Mouse (Mus musculus) lung, adult 2 months (tissue): Measurements from ENCODE around the gene Zfp119b.

Source experiments
- CTCF ChIP-seq: fragments of 200-500 bp; IDR thresholded peaks from 2 replicates; pipeline ENCODE4 v1.5.1; 2011; ENCODE audit warnings: mild to moderate bottlenecking, low read length, control low read depth; ENCODE audit not compliant: insufficient read depth
- POLR2A ChIP-seq: fragments of 200-500 bp; IDR thresholded peaks from 2 replicates; pipeline ENCODE4 v1.6.1; 2011; ENCODE audit warnings: low read depth, mild to moderate bottlenecking, control low read depth, low read length, borderline replicate concordance; ENCODE audit errors: extremely low read depth

DNA sequence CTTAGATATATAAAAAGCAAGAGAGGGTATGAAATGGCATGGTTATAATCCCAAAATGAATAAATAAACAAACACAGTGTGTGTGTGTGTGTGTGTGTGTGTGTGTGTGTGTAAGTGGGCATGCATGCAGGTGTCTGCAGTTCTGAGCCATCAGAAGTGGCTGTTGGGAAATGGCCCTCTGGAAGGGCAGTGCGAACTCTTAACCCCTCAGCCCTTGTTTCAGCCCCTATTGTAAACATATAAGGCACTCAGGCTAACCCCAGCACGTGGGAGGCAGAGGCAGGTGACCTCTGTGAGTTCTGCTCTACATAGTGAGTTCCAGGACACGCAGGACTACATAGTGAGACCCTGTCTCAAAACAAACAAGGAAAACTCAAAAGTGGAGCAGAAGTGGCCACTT is 28.0 kb upstream of the Zfp119b start:
- no peak for TF ChIP-seq POLR2A
- no peak for TF ChIP-seq CTCF
